Comparison of ENCODE assay signal across 16 mouse cellular contexts in genomic region chr16:3976712-3977111, GRCm38 (mm10). TPM values are rescaled to one million over a fixed set of nuclear protein-coding genes. Genes with fewer than 3 reads are reported as not detected.
DNase-seq lines count a peak whose midpoint lies in the region; ATAC-seq and TF ChIP-seq lines count a peak whose summit lies in the region.
"Had no signal": no experiment of that assay in that cellular context is flagged by ENCODE, and none has a peak within 500 bp of the region (broad histone marks: within the 10 kb centered on the region; RNA-seq: fewer than 3 reads in every experiment).

No protein-coding gene starts in this region.

- DNase-seq in heart, postnatal 25 days (ENCODE audit: low spot score), result no peak
- DNase-seq in kidney, postnatal 0 days (ENCODE audit: low spot score), result no peak
- no peak for DNase-seq in kidney, adult 8-10 months
- no peak for DNase-seq in thymus, adult 2 months
- DNase-seq in thymus, postnatal 4 days, result no peak
- DNase-seq in urinary bladder, postnatal 10 days (ENCODE audit: low spot score), result no peak
- DNase-seq in cerebellum, postnatal 14 days, result no peak
- DNase-seq: cerebellum, adult 18-20 months; heart, postnatal 36 days had no signal

- no peaks in the 10 kb centered on the region for H3K27me3 ChIP-seq in heart, embryonic 13.5 days (replicated peaks)
- H3K27me3 ChIP-seq in kidney, postnatal 0 days (ENCODE audit: insufficient read depth, low read length), result no peaks in the 10 kb centered on the region
- no peaks in the 10 kb centered on the region for H3K27me3 ChIP-seq in thymus, adult 2 months (ENCODE audit: control insufficient read depth, insufficient read depth, low read length)
- H3K27me3 ChIP-seq: embryonic facial prominence, embryonic 12.5 days; intestine, embryonic 15.5 days; limb, embryonic 13.5 days; lung, embryonic 15.5 days; midbrain, embryonic 15.5 days; stomach, embryonic 15.5 days had no signal

- H3K9me3 ChIP-seq in heart, embryonic 13.5 days, result no peaks in the 10 kb centered on the region
- no peaks in the 10 kb centered on the region for H3K9me3 ChIP-seq in kidney, postnatal 0 days (replicated peaks; ENCODE audit: low read length)
- H3K9me3 ChIP-seq: embryonic facial prominence, embryonic 12.5 days; intestine, embryonic 15.5 days; limb, embryonic 13.5 days; lung, embryonic 15.5 days; midbrain, embryonic 15.5 days; stomach, embryonic 15.5 days had no signal

- no peak for TF ChIP-seq CTCF in kidney, postnatal 0 days (IDR thresholded peaks at IDR 0.05; ENCODE audit: low read depth)
- TF ChIP-seq CTCF in thymus, adult 2 months (IDR thresholded peaks at IDR 0.05; ENCODE audit: borderline replicate concordance, control insufficient read depth, extremely low read depth, insufficient read depth, low read length, poor library complexity), result no peak

- 0 out of 2 replicates have a peak, but pooled peaks have one; percentile 16 for ATAC-seq in heart, embryonic 13.5 days (ENCODE audit: extremely low read depth, insufficient number of reproducible peaks, low FRiP score, low TSS enrichment)
- ATAC-seq in kidney, postnatal 0 days (replicated peaks; ENCODE audit: low FRiP score, low read depth), result 0 out of 2 replicates have a peak, but pooled peaks have one; percentile 23

- H3K4me2 ChIP-seq in heart, embryonic 13.5 days, result no peak overlapping the region
- no peak overlapping the region for H3K4me2 ChIP-seq in kidney, postnatal 0 days (ENCODE audit: low read length)
- H3K4me2 ChIP-seq: embryonic facial prominence, embryonic 12.5 days; intestine, embryonic 15.5 days; limb, embryonic 13.5 days; midbrain, embryonic 15.5 days; stomach, embryonic 15.5 days had no signal

- intact Hi-C loops in heart, postnatal 25 days (cut with DNase I), result no loop called here

- H3K36me3 ChIP-seq in heart, embryonic 13.5 days, result peaks cover 41% of the 10 kb centered on the region
- peaks cover 31% of the 10 kb centered on the region for H3K36me3 ChIP-seq in kidney, postnatal 0 days (ENCODE audit: insufficient read depth, low read length)
- peaks cover 11% of the 10 kb centered on the region; the same call in 1 of the 2 replicates for H3K36me3 ChIP-seq in thymus, adult 2 months (ENCODE audit: control insufficient read depth, insufficient read depth, low read length)

- no peak for TF ChIP-seq POLR2A in thymus, adult 2 months (IDR thresholded peaks at IDR 0.05; ENCODE audit: control insufficient read depth, extremely low read depth, insufficient read depth, low read length, poor library complexity)

- no peak overlapping the region for H3K9ac ChIP-seq in heart, embryonic 13.5 days
- no peak overlapping the region for H3K9ac ChIP-seq in kidney, postnatal 0 days (ENCODE audit: low read depth, low read length)
- H3K9ac ChIP-seq: embryonic facial prominence, embryonic 12.5 days; intestine, embryonic 15.5 days; limb, embryonic 13.5 days; lung, embryonic 15.5 days; midbrain, embryonic 15.5 days; stomach, embryonic 15.5 days had no signal

- H3K27ac ChIP-seq in heart, embryonic 13.5 days (replicated peaks), result no peak overlapping the region
- peak overlapping the region; percentile 47; the same call in 1 of the 2 replicates for H3K27ac ChIP-seq in kidney, postnatal 0 days
- peak overlapping the region; percentile 77; the same call in 1 of the 2 replicates for H3K27ac ChIP-seq in thymus, adult 2 months (ENCODE audit: control insufficient read depth, insufficient read depth, low read length)
- H3K27ac ChIP-seq: intestine, embryonic 15.5 days; limb, embryonic 13.5 days; midbrain, embryonic 15.5 days; stomach, embryonic 15.5 days had no signal

- no peak overlapping the region for H3K4me3 ChIP-seq in heart, embryonic 13.5 days
- H3K4me3 ChIP-seq in kidney, postnatal 0 days (replicated peaks; ENCODE audit: low read depth, low read length), result no peak overlapping the region
- H3K4me3 ChIP-seq in thymus, adult 2 months (ENCODE audit: control insufficient read depth, insufficient read depth, low read length), result peak overlapping the region; percentile 62
- H3K4me3 ChIP-seq: embryonic facial prominence, embryonic 12.5 days; intestine, embryonic 15.5 days; limb, embryonic 13.5 days; midbrain, embryonic 15.5 days; stomach, embryonic 15.5 days had no signal

- H3K4me1 ChIP-seq in heart, embryonic 13.5 days, result peaks cover 11% of the 10 kb centered on the region
- peaks cover 6% of the 10 kb centered on the region; the same call in 1 of the 2 replicates for H3K4me1 ChIP-seq in kidney, postnatal 0 days (replicated peaks; ENCODE audit: insufficient read depth, low read length)
- H3K4me1 ChIP-seq in thymus, adult 2 months (replicated peaks; ENCODE audit: control insufficient read depth, insufficient read depth, low read length), result peaks cover 28% of the 10 kb centered on the region
- H3K4me1 ChIP-seq: embryonic facial prominence, embryonic 12.5 days; limb, embryonic 13.5 days; midbrain, embryonic 15.5 days; stomach, embryonic 15.5 days had no signal

- WGBS in heart, embryonic 13.5 days, result 24% methylated on average over 3 of the region's 3 CpGs
- 33% methylated on average over 3 of the region's 3 CpGs for WGBS in kidney, postnatal 0 days
- 24% methylated on average over 3 of the region's 3 CpGs for WGBS in thymus, adult 2 months

RNA-seq across cellular contexts. Expression of gene Nlrc3, which starts 0.3 kb away (rescaled TPM):
- 1.5 and 1.7 TPM in 2 replicates for polyA plus RNA-seq in heart, embryonic 13.5 days (2015; fragmentation: Nextera tagmentation; extraction: Ambion mirVana)
- 1 to 10 TPM; 1.1 to 1.6 TPM for total RNA-seq in heart, postnatal 25 days (2021)
- polyA plus RNA-seq in kidney, postnatal 0 days (2015; fragmentation: Nextera tagmentation; extraction: Ambion mirVana), result 1.1 and 1.3 TPM in 2 replicates
- polyA plus RNA-seq in thymus, adult 2 months (2012; rRNA removed), result 136 and 157 TPM in 2 replicates

RNA-seq across cellular contexts. Expression of gene Slx4, which starts 26.9 kb away (rescaled TPM):
- polyA plus RNA-seq in heart, embryonic 13.5 days (2015; fragmentation: Nextera tagmentation; extraction: Ambion mirVana), result 8.6 and 10.0 TPM in 2 replicates
- 1 to 10 TPM; 9.0 to 9.1 TPM for total RNA-seq in heart, postnatal 25 days (2021)
- polyA plus RNA-seq in kidney, postnatal 0 days (2015; fragmentation: Nextera tagmentation; extraction: Ambion mirVana), result 11.9 and 13.4 TPM in 2 replicates
- 71.8 and 77.4 TPM in 2 replicates for polyA plus RNA-seq in thymus, adult 2 months (2012; rRNA removed)

Comparison
In these comparisons a context has a peak if more than half of its experiments do, and no peak if none do; other contexts are left out.
1. RNA of gene Nlrc3, which starts 0.3 kb away (polyA plus RNA-seq): 136 to 157 TPM in thymus, adult 2 months; 1.5 to 1.7 TPM in heart, embryonic 13.5 days and 1.1 to 1.3 TPM in kidney, postnatal 0 days; every median in the first group is over 10 times any median in the second.